13 mouse cellular contexts compared by ENCODE assay signal in genomic region chr4:141405314-141405622, GRCm38 (mm10). TPM values are rescaled to one million over a fixed set of nuclear protein-coding genes. Genes with fewer than 3 reads are reported as not detected.
"Had no signal": no experiment of that assay in that cellular context is flagged by ENCODE, and none has a peak within 500 bp of the region (broad histone marks: within the 10 kb centered on the region; RNA-seq: fewer than 3 reads in every experiment).

No protein-coding gene starts in this region.

- H3K27me3 ChIP-seq: stomach, embryonic 15.5 days had no signal

- H3K36me3 ChIP-seq: limb, embryonic 13.5 days; stomach, embryonic 15.5 days had no signal

- H3K9ac ChIP-seq: liver, embryonic 14.5 days; stomach, embryonic 15.5 days had no signal

- H3K27ac ChIP-seq: limb, embryonic 13.5 days; liver, embryonic 14.5 days; stomach, embryonic 15.5 days had no signal

- H3K9me3 ChIP-seq: limb, embryonic 13.5 days; stomach, embryonic 15.5 days had no signal

- H3K4me1 ChIP-seq: stomach, embryonic 15.5 days had no signal

- H3K4me3 ChIP-seq: stomach, embryonic 15.5 days had no signal

RNA-seq across cellular contexts. Expression of gene Clcnka, which starts 6.7 kb away (rescaled TPM):
- total RNA-seq: layer of hippocampus, adult 2 months; layer of hippocampus, postnatal 10 days; left cerebral cortex, postnatal 36 days; liver, adult 2 months; megakaryocyte-erythroid progenitor cell, adult 5-6 weeks had no signal
- polyA plus RNA-seq: liver, embryonic 14.5 days; urinary bladder, adult 2 months had no signal

RNA-seq across cellular contexts. Expression of gene Clcnkb, which starts 10.5 kb away (rescaled TPM):
- total RNA-seq: layer of hippocampus, adult 2 months; layer of hippocampus, postnatal 10 days; liver, adult 2 months; megakaryocyte-erythroid progenitor cell, adult 5-6 weeks had no signal
- polyA plus RNA-seq: limb, embryonic 13.5 days; liver, adult 2 months; liver, embryonic 14.5 days; midbrain, embryonic 16.5 days; stomach, embryonic 15.5 days had no signal

RNA-seq across cellular contexts. Expression of gene Hspb7, which starts 15.3 kb away (rescaled TPM):
- total RNA-seq: megakaryocyte-erythroid progenitor cell, adult 5-6 weeks had no signal
- polyA plus RNA-seq: kidney, embryonic 14.5 days; midbrain, embryonic 16.5 days had no signal

RNA-seq across cellular contexts. Expression of gene Srarp, which starts 30.6 kb away (rescaled TPM):
- total RNA-seq: liver, adult 2 months; megakaryocyte-erythroid progenitor cell, adult 5-6 weeks had no signal
- polyA plus RNA-seq: kidney, embryonic 14.5 days; limb, embryonic 13.5 days; liver, adult 2 months; liver, embryonic 14.5 days; lung, embryonic 16.5 days; spleen, adult 2 months; stomach, embryonic 15.5 days had no signal

RNA-seq across cellular contexts. Expression of gene Fam131c, which starts 37.2 kb away (rescaled TPM):
- total RNA-seq: megakaryocyte-erythroid progenitor cell, adult 5-6 weeks had no signal
